Mouse (Mus musculus) stomach, embryonic 15.5 days (tissue): Measurements from ENCODE around the gene Zdhhc18. TPM values are rescaled to one million over a fixed set of nuclear protein-coding genes. Genes with fewer than 3 reads are reported as not detected.
"Not testable (repeated sequence)": the region's sequence is repeated elsewhere in the genome, so short reads cannot be mapped to it uniquely, and the experiment has no call there.

Experiments
- ATAC-seq: fragments of 200-750 bp; cut with Nextera tagmentation; 2 replicates; pipeline ENCODE4 v1.8.0; 2017; ENCODE audit warnings: low read depth, moderate number of reproducible peaks, moderate TSS enrichment; ENCODE audit not compliant: insufficient read depth, low FRiP score
- H3K27ac ChIP-seq: fragments of 300-500 bp; sonication (generic); 2 replicates; pipeline ENCODE4 v1.5.1; 2015; ENCODE audit warnings: mild to moderate bottlenecking, inconsistent platforms
- H3K27me3 ChIP-seq: fragments of 300-500 bp; sonication (generic); replicated peaks from 2 replicates; pipeline ENCODE4 v1.6.1; 2015; ENCODE audit warnings: inconsistent platforms
- H3K36me3 ChIP-seq: fragments of 300-500 bp; sonication (generic); 2 replicates; pipeline ENCODE4 v1.6.1; 2015; ENCODE audit warnings: inconsistent platforms
- H3K4me1 ChIP-seq: fragments of 300-500 bp; sonication (generic); 2 replicates; pipeline ENCODE4 v1.6.1; 2015; ENCODE audit warnings: inconsistent platforms
- H3K4me2 ChIP-seq: fragments of 300-500 bp; sonication (generic); 2 replicates; pipeline ENCODE4 v1.6.1; 2015; ENCODE audit warnings: mild to moderate bottlenecking, inconsistent platforms
- H3K4me3 ChIP-seq: fragments of 300-500 bp; sonication (generic); replicated peaks from 2 replicates; pipeline ENCODE4 v1.5.1; 2015; ENCODE audit warnings: inconsistent platforms
- H3K9ac ChIP-seq: fragments of 300-500 bp; sonication (generic); 2 replicates; pipeline ENCODE4 v1.6.1; 2015; ENCODE audit warnings: inconsistent platforms
- H3K9me3 ChIP-seq: fragments of 300-500 bp; sonication (generic); 2 replicates; pipeline ENCODE4 v1.6.1; 2016; ENCODE audit warnings: inconsistent platforms
- WGBS: fragments of 180-500 bp; shearing (Covaris S2); methylation state at CpG from one replicate; pipeline ENCODE4 v1.1.7; 2015; 5-methylcytosine and 5-hydroxymethylcytosine counted together
- polyA plus RNA-seq: library from polyadenylated mRNA; unstranded; fragments of >200 nt; fragmentation: Nextera tagmentation; extraction: Ambion mirVana; gene quantifications from 2 replicates; pipeline ENCODE4 v1.2.1, GENCODE M21; 2015

Gene Zdhhc18
- polyA plus RNA-seq, 1 experiment from 2014 or later: 5.4 TPM

DNA sequence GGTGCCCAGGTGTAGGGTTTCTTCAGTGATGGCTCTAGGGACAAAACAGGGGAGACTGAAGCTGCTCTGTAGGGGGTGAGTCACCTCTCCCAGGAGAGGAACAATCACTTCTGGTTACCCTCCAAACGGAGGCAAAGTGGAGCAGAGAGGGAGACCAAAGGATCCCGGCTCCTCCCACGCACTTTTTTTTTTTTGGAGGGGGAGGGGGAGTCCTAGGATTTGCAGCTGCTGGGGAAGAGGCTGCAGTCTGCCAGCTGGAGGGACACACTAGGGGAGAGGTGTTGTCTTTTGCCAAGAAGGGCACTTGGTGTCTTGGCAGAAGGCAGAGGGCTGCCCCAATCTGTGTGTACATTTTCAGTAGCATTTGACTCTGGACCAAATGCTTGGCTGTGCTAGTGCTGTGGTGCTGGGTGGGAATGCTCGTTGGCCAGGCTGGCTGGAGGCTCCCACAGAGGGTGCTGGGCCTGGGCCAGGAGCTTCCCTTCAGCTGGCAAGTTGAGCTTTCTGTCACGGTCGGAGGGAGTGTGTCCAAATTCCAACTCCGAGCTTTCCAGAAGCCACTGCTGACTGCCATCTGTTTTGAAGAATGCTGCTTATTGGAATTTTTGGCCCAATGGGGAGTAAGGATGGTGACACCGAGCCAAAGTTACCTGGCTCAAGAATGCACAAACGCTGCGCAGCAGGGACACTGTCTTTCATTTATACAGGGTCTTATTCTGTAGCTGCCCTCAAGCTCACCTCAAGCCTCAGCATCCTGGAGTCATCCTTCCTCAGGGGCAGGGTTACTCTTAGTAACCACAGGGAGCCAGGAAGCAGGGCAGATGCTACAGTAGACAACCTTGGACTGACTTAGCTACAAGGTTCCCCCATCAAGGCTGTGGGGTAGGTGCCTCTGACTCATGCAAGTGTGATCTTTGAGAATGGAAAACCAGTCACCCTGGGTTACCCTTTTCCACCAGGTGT, 10.5 kb upstream of the Zdhhc18 start:
- peaks cover 40% of the 10 kb centered on the region for H3K4me1 ChIP-seq
- peak overlapping the region; percentile 97 for H3K27ac ChIP-seq
- H3K4me2 ChIP-seq: peak overlapping the region; percentile 49
- 11% methylated on average over 10 of the region's 10 CpGs for WGBS
- H3K4me3 ChIP-seq: peak overlapping the region; percentile 33
- no peaks in the 10 kb centered on the region for H3K9me3 ChIP-seq
- peak; percentile 50; the same call in 1 of the 2 replicates for ATAC-seq
- no peaks in the 10 kb centered on the region for H3K27me3 ChIP-seq
- 0 out of 2 replicates have a peak, but pooled peaks cover 5% of the 10 kb centered on the region for H3K36me3 ChIP-seq
- no peak overlapping the region for H3K9ac ChIP-seq

GRCm38 (mm10) chr4:133659497-133660192, 9.7 kb upstream of the Zdhhc18 start:
- peaks cover 38% of the 10 kb centered on the region for H3K4me1 ChIP-seq
- no peak overlapping the region for H3K9ac ChIP-seq
- 7% methylated on average over 15 of the region's 15 CpGs for WGBS

GRCm38 (mm10) chr4:133658729-133659128, 8.8 kb upstream of the Zdhhc18 start:
- no peak overlapping the region for H3K4me3 ChIP-seq
- H3K4me1 ChIP-seq: peaks cover 38% of the 10 kb centered on the region
- H3K9me3 ChIP-seq: no peaks in the 10 kb centered on the region
- peak overlapping the region; percentile 97 for H3K27ac ChIP-seq
- 41% methylated on average over 2 of the region's 2 CpGs for WGBS
- H3K9ac ChIP-seq: no peak overlapping the region
- no peak for ATAC-seq
- 0 out of 2 replicates have a peak overlapping the region, but pooled peaks have one; percentile 49 for H3K4me2 ChIP-seq
- 0 out of 2 replicates have a peak, but pooled peaks cover 5% of the 10 kb centered on the region for H3K36me3 ChIP-seq
- no peaks in the 10 kb centered on the region for H3K27me3 ChIP-seq

More at GRCm38 (mm10) chr4:133659497-133660192, 9.7 kb upstream of the Zdhhc18 start:
- H3K4me3 ChIP-seq: peak overlapping the region; percentile 33
- no peaks in the 10 kb centered on the region for H3K27me3 ChIP-seq
- ATAC-seq: peak; percentile 32
- 0 out of 2 replicates have a peak, but pooled peaks cover 5% of the 10 kb centered on the region for H3K36me3 ChIP-seq
- H3K9me3 ChIP-seq: no peaks in the 10 kb centered on the region
- peak overlapping the region; percentile 97 for H3K27ac ChIP-seq
- H3K4me2 ChIP-seq: peak overlapping the region; percentile 49

GRCm38 (mm10) chr4:133657829-133658458, 8.0 kb upstream of the Zdhhc18 start:
- no peaks in the 10 kb centered on the region for H3K9me3 ChIP-seq
- H3K4me3 ChIP-seq: no peak overlapping the region
- H3K4me2 ChIP-seq: no peak overlapping the region
- H3K27me3 ChIP-seq: no peaks in the 10 kb centered on the region
- peaks cover 38% of the 10 kb centered on the region for H3K4me1 ChIP-seq
- H3K9ac ChIP-seq: no peak overlapping the region
- 0 out of 2 replicates have a peak, but pooled peaks cover 5% of the 10 kb centered on the region for H3K36me3 ChIP-seq
- ATAC-seq: no peak
- 53% methylated on average over 5 of the region's 5 CpGs for WGBS
- no peak overlapping the region for H3K27ac ChIP-seq

GRCm38 (mm10) chr4:133656997-133657396, 7.0 kb upstream of the Zdhhc18 start:
- H3K4me2 ChIP-seq: no peak overlapping the region
- no peak overlapping the region for H3K9ac ChIP-seq
- H3K4me3 ChIP-seq: no peak overlapping the region
- H3K36me3 ChIP-seq: 0 out of 2 replicates have a peak, but pooled peaks cover 2% of the 10 kb centered on the region
- no peaks in the 10 kb centered on the region for H3K27me3 ChIP-seq
- no peak overlapping the region for H3K27ac ChIP-seq
- H3K9me3 ChIP-seq: no peaks in the 10 kb centered on the region
- WGBS: 19% methylated on average over 4 of the region's 4 CpGs
- peaks cover 37% of the 10 kb centered on the region for H3K4me1 ChIP-seq
- no peak for ATAC-seq

DNA sequence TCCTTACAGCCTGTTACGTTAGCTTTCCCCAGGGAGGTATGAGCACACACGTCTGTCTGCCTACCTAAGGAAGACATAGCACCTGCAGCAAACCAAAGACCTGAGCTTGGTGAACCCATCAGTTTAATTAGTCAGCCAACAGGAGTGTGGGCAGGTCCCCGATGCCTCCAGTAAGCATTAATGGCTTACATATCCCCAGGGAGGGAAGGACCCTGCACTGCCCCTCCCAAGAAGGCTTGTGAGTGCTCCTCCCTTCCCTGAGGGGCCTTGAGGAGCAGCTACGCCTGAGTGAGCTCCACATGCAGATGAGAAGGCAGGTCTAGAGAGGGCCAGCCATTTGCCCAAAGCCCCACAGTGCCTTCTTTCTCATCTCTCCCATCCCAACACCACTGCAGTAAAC, 6.3 kb upstream of the Zdhhc18 start:
- Histone ChIP-seq H3K4me2 (no peak overlapping the region), H3K4me1 (peaks cover 34% of the 10 kb centered on the region), H3K27ac (no peak overlapping the region), H3K9ac (no peak overlapping the region), H3K27me3 (no peaks in the 10 kb centered on the region), H3K9me3 (no peaks in the 10 kb centered on the region), H3K36me3 (no peaks in the 10 kb centered on the region), H3K4me3 (no peak overlapping the region)
- ATAC-seq: no peak
- 59% methylated on average over 4 of the region's 4 CpGs for WGBS

- not testable (repeated sequence) for H3K4me3 ChIP-seq, H3K27ac ChIP-seq, H3K27me3 ChIP-seq, H3K9me3 ChIP-seq, ATAC-seq, H3K36me3 ChIP-seq, H3K9ac ChIP-seq, H3K4me2 ChIP-seq
- WGBS: 92% methylated on average over 5 of the region's 5 CpGs
- peaks cover 18% of the 10 kb centered on the region for H3K4me1 ChIP-seq
Observed at GRCm38 (mm10) chr4:133654070-133654469, 4.1 kb upstream of the Zdhhc18 start.

DNA sequence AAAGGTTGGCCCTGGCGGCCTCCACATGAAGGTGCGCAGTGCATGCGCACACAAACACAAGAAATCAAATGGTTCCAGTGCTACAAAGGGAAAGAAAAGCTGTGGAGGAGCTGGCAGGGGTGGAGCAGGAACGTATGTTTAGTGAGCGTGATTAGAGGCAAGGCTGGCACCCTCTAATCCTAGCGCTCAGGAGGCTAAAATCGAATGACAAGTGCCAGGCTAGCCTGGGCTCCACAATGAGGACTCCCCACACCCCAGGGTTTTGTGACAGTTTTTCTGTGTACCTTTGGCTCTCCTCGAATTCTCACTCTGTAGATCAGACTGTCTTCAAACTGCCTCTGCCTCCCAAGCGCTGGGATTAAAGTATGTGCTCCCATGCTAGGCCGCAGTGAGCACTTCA, 2.8 kb upstream of the Zdhhc18 start:
- Histone ChIP-seq H3K9ac (no peak overlapping the region), H3K27ac (no peak overlapping the region), H3K4me3 (no peak overlapping the region), H3K4me2 (no peak overlapping the region), H3K27me3 (no peaks in the 10 kb centered on the region), H3K9me3 (no peaks in the 10 kb centered on the region), H3K36me3 (no peaks in the 10 kb centered on the region), H3K4me1 (peaks cover 7% of the 10 kb centered on the region; the same call in 1 of the 2 replicates)
- ATAC-seq: no peak
- WGBS: 78% methylated on average over 10 of the region's 10 CpGs

- WGBS: 43% methylated on average over 4 of the region's 4 CpGs
- Histone ChIP-seq H3K9me3 (no peaks in the 10 kb centered on the region), H3K27ac (0 out of 2 replicates have a peak overlapping the region, but pooled peaks have one; percentile 11), H3K4me2 (no peak overlapping the region), H3K27me3 (no peaks in the 10 kb centered on the region), H3K36me3 (no peaks in the 10 kb centered on the region), H3K9ac (no peak overlapping the region), H3K4me3 (no peak overlapping the region), H3K4me1 (peaks cover 4% of the 10 kb centered on the region; the same call in 1 of the 2 replicates)
- no peak for ATAC-seq
Observed at GRCm38 (mm10) chr4:133651986-133652385, 2.0 kb upstream of the Zdhhc18 start.

DNA sequence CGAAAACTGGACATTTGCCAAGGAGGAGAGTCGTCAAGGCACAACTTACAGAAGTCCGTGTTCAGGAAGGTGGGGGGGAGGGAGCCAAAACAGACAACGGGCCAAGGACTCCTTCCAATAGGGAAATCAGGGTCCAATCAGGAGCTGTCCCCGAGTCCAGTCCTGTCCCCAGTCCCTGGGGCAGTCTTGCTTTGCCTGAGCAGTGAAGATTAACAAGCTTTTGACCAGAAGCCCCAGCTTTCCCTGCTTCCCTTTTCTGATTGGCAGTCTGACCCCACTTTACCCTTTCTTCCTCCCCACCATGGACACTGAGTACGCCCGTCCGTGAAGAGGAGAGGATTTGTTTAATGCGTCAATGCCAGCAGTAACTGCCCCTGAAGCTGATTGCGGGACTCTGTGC, 1.5 kb upstream of the Zdhhc18 start:
- no peaks in the 10 kb centered on the region for H3K9me3 ChIP-seq
- peaks cover 4% of the 10 kb centered on the region; the same call in 1 of the 2 replicates for H3K4me1 ChIP-seq
- H3K4me3 ChIP-seq: no peak overlapping the region
- H3K27ac ChIP-seq: no peak overlapping the region
- no peak overlapping the region for H3K9ac ChIP-seq
- no peaks in the 10 kb centered on the region for H3K27me3 ChIP-seq
- 35% methylated on average over 10 of the region's 10 CpGs for WGBS
- ATAC-seq: no peak
- H3K36me3 ChIP-seq: no peaks in the 10 kb centered on the region
- no peak overlapping the region for H3K4me2 ChIP-seq

DNA sequence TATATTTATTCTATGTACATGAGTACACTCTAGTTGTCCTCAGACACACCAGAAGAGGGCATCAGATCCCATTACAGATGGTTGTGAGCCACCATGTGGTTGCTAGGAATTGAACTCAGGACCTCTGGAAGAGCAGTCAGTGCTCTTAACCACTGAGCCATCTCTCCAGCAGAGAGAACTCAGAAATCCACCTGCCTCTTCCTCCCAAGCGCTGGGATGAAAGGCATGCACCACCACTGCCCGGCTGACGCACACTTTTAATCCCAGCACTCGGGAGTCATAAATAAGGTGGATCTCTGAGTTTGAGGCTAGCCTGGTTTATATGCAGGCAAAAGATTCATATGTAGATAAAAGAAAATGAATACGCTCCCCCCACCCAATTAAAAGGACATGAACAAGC, 490 bp downstream of the Zdhhc18 start:
- Histone ChIP-seq H3K27ac (0 out of 2 replicates have a peak overlapping the region, but pooled peaks have one; percentile 31), H3K4me2 (peak overlapping the region; percentile 37; the same call in 1 of the 2 replicates), H3K4me3 (peak overlapping the region; percentile 21)
- not testable (repeated sequence) for H3K9ac ChIP-seq, H3K9me3 ChIP-seq, H3K4me1 ChIP-seq, H3K27me3 ChIP-seq, ATAC-seq, H3K36me3 ChIP-seq
- 81% methylated on average over 5 of the region's 5 CpGs for WGBS
